Mouse (Mus musculus) testis, adult 2 months (tissue): ENCODE data around the gene Gm26992.

Source experiments
- CTCF ChIP-seq: fragments of 200-500 bp; IDR thresholded peaks from 2 replicates; pipeline ENCODE4 v1.5.1; 2012; ENCODE audit warnings: low read depth, mild to moderate bottlenecking, inconsistent platforms, low read length, moderate library complexity; ENCODE audit not compliant: control insufficient read depth, insufficient read depth, insufficient replicate concordance
- POLR2A ChIP-seq: fragments of 200-500 bp; IDR thresholded peaks from 2 replicates; pipeline ENCODE4 v1.6.1; 2012; ENCODE audit warnings: low read depth, mild to moderate bottlenecking, inconsistent platforms, low read length, moderate library complexity; ENCODE audit not compliant: control insufficient read depth

- TF ChIP-seq CTCF = no peak
- no peak for TF ChIP-seq POLR2A
Measured at GRCm38 (mm10) chrX:103484050-103484449, 62.2 kb downstream of the Gm26992 start.
